In genomic region chr10:83624065-83624464, GRCm38 (mm10) we compare ENCODE assay signal across 19 mouse cellular contexts. TPM values are rescaled to one million over a fixed set of nuclear protein-coding genes. Genes with fewer than 3 reads are reported as not detected.
DNase-seq lines count a peak whose midpoint lies in the region; ATAC-seq lines count a peak whose summit lies in the region.
"Had no signal": no experiment of that assay in that cellular context is flagged by ENCODE, and none has a peak within 500 bp of the region (broad histone marks: within the 10 kb centered on the region; RNA-seq: fewer than 3 reads in every experiment).

No protein-coding gene starts in this region.

- H3K27me3 ChIP-seq in lung, embryonic 15.5 days, result no peaks in the 10 kb centered on the region
- H3K27me3 ChIP-seq in stomach, embryonic 14.5 days (ENCODE audit: control insufficient read depth, insufficient read depth, low read length), result no peaks in the 10 kb centered on the region
- no peaks in the 10 kb centered on the region for H3K27me3 ChIP-seq in heart, embryonic 12.5 days (replicated peaks)
- no peaks in the 10 kb centered on the region for H3K27me3 ChIP-seq in midbrain, embryonic 15.5 days (replicated peaks)
- H3K27me3 ChIP-seq: CH12.LX; forebrain, embryonic 13.5 days; heart, embryonic 15.5 days; hindbrain, embryonic 13.5 days; Patski had no signal

- WGBS in lung, embryonic 15.5 days, result 56% methylated on average over 8 of the region's 8 CpGs
- 59% methylated on average over 8 of the region's 8 CpGs for WGBS in stomach, embryonic 14.5 days
- WGBS in heart, embryonic 12.5 days, result 82% methylated on average over 8 of the region's 8 CpGs
- 80% methylated on average over 8 of the region's 8 CpGs for WGBS in midbrain, embryonic 15.5 days

- H3K4me2 ChIP-seq in lung, embryonic 15.5 days, result no peak overlapping the region
- H3K4me2 ChIP-seq in stomach, embryonic 14.5 days (replicated peaks; ENCODE audit: low read depth, low read length), result no peak overlapping the region
- no peak overlapping the region for H3K4me2 ChIP-seq in heart, embryonic 12.5 days
- no peak overlapping the region for H3K4me2 ChIP-seq in midbrain, embryonic 15.5 days
- H3K4me2 ChIP-seq: forebrain, embryonic 13.5 days; heart, embryonic 15.5 days; hindbrain, embryonic 13.5 days had no signal

- 0 out of 2 replicates have a peak, but pooled peaks cover 4% of the 10 kb centered on the region for H3K4me1 ChIP-seq in lung, embryonic 15.5 days
- no peaks in the 10 kb centered on the region for H3K4me1 ChIP-seq in stomach, embryonic 14.5 days (ENCODE audit: control insufficient read depth, insufficient read depth, low read length)
- H3K4me1 ChIP-seq in heart, embryonic 12.5 days (replicated peaks), result 0 out of 2 replicates have a peak, but pooled peaks cover 5% of the 10 kb centered on the region
- H3K4me1 ChIP-seq in midbrain, embryonic 15.5 days, result no peaks in the 10 kb centered on the region
- H3K4me1 ChIP-seq: heart, embryonic 15.5 days had no signal

- peak; percentile 59 for DNase-seq in cerebellum, adult 9-10 months
- no peak for DNase-seq in cerebellum, adult 8-10 months
- no peak for DNase-seq in lung, postnatal 36 days
- DNase-seq in cerebellum, postnatal 10 days, result peak; percentile 47 to 69
- DNase-seq: adrenal gland, postnatal 14 days; forebrain, postnatal 0 days; heart, postnatal 14 days had no signal

- no peaks in the 10 kb centered on the region for H3K9me3 ChIP-seq in lung, embryonic 15.5 days
- H3K9me3 ChIP-seq in stomach, embryonic 14.5 days (ENCODE audit: control insufficient read depth, low read depth, low read length), result no peaks in the 10 kb centered on the region
- no peaks in the 10 kb centered on the region for H3K9me3 ChIP-seq in heart, embryonic 12.5 days (replicated peaks)
- H3K9me3 ChIP-seq in midbrain, embryonic 15.5 days, result no peaks in the 10 kb centered on the region
- H3K9me3 ChIP-seq: embryonic facial prominence, embryonic 10.5 days; forebrain, embryonic 13.5 days; heart, embryonic 10.5 days; heart, embryonic 15.5 days; hindbrain, embryonic 13.5 days had no signal

- no peak overlapping the region for H3K27ac ChIP-seq in lung, embryonic 15.5 days
- no peak overlapping the region; the same call in 1 of the 2 replicates for H3K27ac ChIP-seq in stomach, embryonic 14.5 days (ENCODE audit: low read length)
- no peak overlapping the region for H3K27ac ChIP-seq in heart, embryonic 12.5 days (ENCODE audit: poor library complexity, severe bottlenecking)
- no peak overlapping the region for H3K27ac ChIP-seq in midbrain, embryonic 15.5 days
- H3K27ac ChIP-seq: embryonic facial prominence, embryonic 10.5 days; forebrain, embryonic 13.5 days; heart, embryonic 10.5 days; heart, embryonic 15.5 days; hindbrain, embryonic 13.5 days had no signal

- no peak overlapping the region for H3K9ac ChIP-seq in lung, embryonic 15.5 days
- no peak overlapping the region for H3K9ac ChIP-seq in stomach, embryonic 14.5 days (replicated peaks; ENCODE audit: low read depth, low read length)
- no peak overlapping the region for H3K9ac ChIP-seq in heart, embryonic 12.5 days
- H3K9ac ChIP-seq in midbrain, embryonic 15.5 days, result no peak overlapping the region
- H3K9ac ChIP-seq: forebrain, embryonic 13.5 days; forebrain, postnatal 0 days; heart, embryonic 15.5 days; hindbrain, embryonic 13.5 days had no signal

- 0 out of 2 replicates have a peak, but pooled peaks have one; percentile 47 for ATAC-seq in lung, embryonic 15.5 days (ENCODE audit: borderline replicate concordance, extremely low read depth, low FRiP score, low TSS enrichment)
- 0 out of 2 replicates have a peak, but pooled peaks have one; percentile 44 for ATAC-seq in stomach, embryonic 14.5 days (ENCODE audit: insufficient number of reproducible peaks, insufficient read depth, low FRiP score, low read depth)
- no peak for ATAC-seq in heart, embryonic 12.5 days (ENCODE audit: insufficient number of reproducible peaks, low FRiP score)
- no peak for ATAC-seq in midbrain, embryonic 15.5 days (replicated peaks)
- ATAC-seq: activated CD4-positive, CD25-positive, alpha-beta regulatory T cell, adult 4 months; forebrain, embryonic 13.5 days; forebrain, postnatal 0 days; Patski had no signal

- H3K36me3 ChIP-seq in lung, embryonic 15.5 days, result peaks cover 10% of the 10 kb centered on the region; the same call in 1 of the 2 replicates
- peaks cover 11% of the 10 kb centered on the region for H3K36me3 ChIP-seq in stomach, embryonic 14.5 days (ENCODE audit: control insufficient read depth, insufficient read depth, low read length)
- H3K36me3 ChIP-seq in heart, embryonic 12.5 days, result peaks cover 69% of the 10 kb centered on the region
- peaks cover 14% of the 10 kb centered on the region; the same call in 1 of the 2 replicates for H3K36me3 ChIP-seq in midbrain, embryonic 15.5 days (replicated peaks)

- no peak overlapping the region for H3K4me3 ChIP-seq in lung, embryonic 15.5 days
- H3K4me3 ChIP-seq in stomach, embryonic 14.5 days (ENCODE audit: low read depth, low read length), result no peak overlapping the region
- no peak overlapping the region for H3K4me3 ChIP-seq in heart, embryonic 12.5 days
- H3K4me3 ChIP-seq in midbrain, embryonic 15.5 days, result no peak overlapping the region
- H3K4me3 ChIP-seq: embryonic facial prominence, embryonic 10.5 days; forebrain, embryonic 13.5 days; heart, embryonic 10.5 days; heart, embryonic 15.5 days; hindbrain, embryonic 13.5 days had no signal

RNA-seq across cellular contexts. Expression of gene Appl2, which starts 24.5 kb away (rescaled TPM):
- polyA plus RNA-seq in lung, embryonic 15.5 days (2015; fragmentation: Nextera tagmentation; extraction: Ambion mirVana), result 40.9 and 46.2 TPM in 2 replicates
- polyA plus RNA-seq in stomach, embryonic 14.5 days (2014; fragmentation: Nextera tagmentation; extraction: Ambion mirVana), result 54.0 and 64.6 TPM in 2 replicates
- polyA plus RNA-seq in heart, embryonic 12.5 days (2016; fragmentation: Nextera tagmentation; extraction: Ambion mirVana), result 29.8 and 35.9 TPM in 2 replicates
- 54.1 and 59.6 TPM in 2 replicates for polyA plus RNA-seq in midbrain, embryonic 15.5 days (2015; fragmentation: Nextera tagmentation; extraction: Ambion mirVana)

Comparison
In these comparisons a context has a peak if more than half of its experiments do, and no peak if none do; other contexts are left out.
1. DNase-seq: peak in cerebellum, adult 9-10 months (single experiment) and cerebellum, postnatal 10 days (2 of 2); none in cerebellum, adult 8-10 months (single experiment) and lung, postnatal 36 days (single experiment).
2. ATAC-seq: peak in lung, embryonic 15.5 days (single experiment) and stomach, embryonic 14.5 days (single experiment); none in heart, embryonic 12.5 days (single experiment) and midbrain, embryonic 15.5 days (single experiment).